Mouse (Mus musculus): Measurements from ENCODE around the gene Sez6l.

The Sez6l gene

DNA sequence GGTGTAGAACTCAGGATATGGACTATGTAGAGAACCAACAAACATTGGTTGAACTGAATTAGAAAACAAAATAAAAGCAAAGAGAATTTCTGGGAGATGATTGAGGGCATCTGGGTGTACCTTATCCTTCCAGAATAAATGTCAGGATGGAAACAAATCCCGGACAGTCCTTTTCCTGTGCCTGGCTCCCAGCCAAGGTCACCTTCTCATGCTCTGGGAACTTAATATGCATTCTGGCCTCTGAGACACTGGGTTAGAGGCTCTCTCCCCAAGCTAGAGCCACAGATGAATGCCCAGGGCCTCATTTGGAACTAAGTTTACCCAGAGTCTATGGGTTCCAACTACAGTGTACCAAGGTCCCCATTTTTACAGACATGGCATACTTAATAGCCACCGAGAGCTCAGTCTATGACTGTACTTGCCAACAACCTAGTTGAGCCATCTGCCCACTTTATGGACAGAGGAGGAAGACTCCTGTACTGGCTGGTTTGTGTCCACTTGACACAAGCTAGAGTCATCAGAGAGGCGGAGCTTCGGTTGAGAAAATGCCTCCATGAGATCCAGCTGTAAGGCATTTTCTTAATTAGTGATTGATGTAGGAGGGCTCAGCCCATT, 7.3 kb upstream of the Sez6l start:
- DNase-seq (ENCODE audit: low read depth), result no peak

DNA sequence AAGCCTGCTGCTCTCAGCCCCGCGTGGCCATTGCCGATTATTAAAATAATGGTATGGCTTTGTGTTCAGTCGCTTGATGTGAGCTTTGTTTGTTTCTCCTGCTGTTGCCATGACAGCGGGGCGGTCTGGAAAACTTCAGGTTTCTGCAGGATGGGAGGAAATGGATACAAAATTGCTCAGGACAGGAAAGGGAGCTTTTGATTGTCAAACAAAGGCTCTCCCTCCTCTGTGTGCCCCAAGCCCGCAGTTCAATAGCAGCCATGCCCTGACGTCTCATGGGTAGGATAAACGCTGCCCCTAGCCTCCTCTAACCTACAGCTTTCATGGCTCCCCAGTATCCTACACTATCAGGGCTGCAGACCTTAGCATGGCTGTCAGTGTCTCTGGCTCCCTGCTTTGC, 6.3 kb upstream of the Sez6l start:
- DNase-seq (ENCODE audit: low read depth), result no peak

DNA sequence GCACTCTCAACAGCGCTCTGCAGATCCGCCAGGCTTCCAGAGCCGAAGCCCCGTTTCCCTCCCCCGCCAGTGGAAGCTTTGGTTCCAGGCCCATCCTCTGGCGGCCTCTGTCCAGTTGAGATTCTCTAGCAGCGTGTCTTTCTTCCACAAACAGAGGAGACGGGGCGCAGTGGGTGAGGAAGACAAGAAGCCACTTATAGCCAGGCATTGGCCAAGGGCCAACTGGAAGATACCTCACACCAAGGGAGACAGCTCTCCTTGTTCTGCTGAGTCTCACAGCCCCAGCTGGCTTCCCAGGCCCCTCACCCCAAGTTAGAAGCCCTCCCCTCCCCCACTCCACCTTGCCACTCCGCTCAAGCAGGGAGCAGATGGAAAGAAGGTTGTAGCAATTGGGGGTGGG, 765 bp upstream of the Sez6l start:
- DNase-seq (ENCODE audit: low read depth), result no peak

DNA sequence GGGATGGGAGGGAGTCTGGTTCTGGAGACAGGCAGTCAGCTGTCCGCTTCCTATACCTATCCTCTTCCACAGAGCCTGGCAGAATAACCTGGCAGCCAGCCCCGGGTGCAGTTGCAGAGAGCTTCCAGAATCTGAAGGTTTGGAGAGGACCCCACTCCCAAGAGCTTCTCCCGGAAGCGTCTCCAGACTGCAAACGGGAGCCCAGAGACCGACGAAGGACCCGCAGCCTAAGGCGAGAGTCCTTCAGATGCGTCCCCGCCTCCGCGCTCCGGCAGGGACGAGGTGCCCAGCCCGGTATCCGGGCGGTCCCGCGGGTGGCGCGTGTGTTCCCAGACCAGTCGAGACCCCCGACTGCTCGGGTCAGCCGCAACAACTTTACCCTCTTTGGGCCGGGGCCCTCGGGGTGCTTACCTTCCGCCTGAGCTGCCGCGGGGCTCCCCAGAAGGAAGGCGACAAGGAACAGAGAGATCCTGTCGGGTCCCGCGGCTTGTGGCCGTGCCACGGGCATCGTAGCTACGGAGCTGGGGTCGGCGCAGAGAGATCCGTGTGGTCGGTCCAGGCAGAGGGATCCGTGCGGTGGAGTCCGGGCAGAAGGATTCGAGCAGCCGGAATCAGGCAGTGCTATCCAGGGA, 508 bp downstream of the Sez6l start:
- no peak for DNase-seq (ENCODE audit: low read depth)

DNA sequence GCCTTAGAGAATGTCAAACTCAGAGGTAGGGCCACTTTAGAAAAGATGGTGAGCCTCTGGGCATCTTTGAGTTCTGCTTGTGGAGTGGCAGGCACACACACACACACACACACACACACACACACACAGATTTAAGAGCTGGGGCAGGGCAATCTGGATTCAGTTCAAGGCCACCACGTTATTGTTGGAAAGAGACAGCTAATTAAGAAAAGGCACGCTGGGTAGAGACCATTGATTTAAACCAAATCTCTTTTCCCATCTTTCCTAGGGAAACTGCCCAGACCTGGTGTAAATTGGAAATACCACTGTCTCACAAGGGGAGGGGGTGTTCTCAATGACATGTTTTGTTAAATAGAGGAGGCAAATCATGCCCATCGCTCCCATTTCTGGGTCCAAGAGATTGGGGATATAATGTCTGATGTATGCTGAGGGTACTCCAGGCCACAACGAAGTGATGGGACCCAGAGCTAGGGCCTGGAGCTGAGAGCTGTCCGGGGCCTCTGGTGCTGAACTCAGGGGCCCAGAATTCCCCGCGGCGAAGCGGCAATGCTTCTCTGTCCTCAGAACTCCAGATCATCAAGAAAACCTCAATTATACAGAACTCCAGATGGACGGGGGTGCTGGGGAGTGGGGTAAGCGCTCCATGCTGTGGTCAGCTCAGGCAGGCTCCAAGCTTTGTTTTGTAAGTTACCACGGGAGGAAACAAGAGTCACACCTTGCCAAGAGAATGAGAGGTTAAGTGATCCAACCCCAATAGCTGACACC, 1.7 kb downstream of the Sez6l start:
- DNase-seq (ENCODE audit: low read depth), result no peak

DNA sequence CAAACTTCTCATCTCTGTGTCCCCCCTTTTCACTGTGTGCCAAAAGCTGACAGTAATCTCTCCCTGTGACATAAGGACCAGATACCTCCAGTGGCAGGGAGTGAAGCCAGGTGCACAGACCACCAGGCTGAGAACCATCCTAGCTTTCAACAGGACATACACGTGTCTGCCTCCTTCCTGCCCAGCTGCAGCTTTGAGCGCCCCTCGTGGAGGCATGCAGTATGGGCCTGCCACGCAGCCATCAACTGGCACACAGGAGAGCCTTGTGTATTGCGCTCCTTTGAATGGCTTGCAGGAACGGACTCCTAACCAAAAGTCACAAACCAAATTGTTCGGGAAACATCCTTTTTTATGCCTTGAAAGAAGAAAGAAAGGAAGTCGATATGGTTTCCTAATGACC, 3.1 kb downstream of the Sez6l start:
- no peak for DNase-seq (ENCODE audit: low read depth)

DNA sequence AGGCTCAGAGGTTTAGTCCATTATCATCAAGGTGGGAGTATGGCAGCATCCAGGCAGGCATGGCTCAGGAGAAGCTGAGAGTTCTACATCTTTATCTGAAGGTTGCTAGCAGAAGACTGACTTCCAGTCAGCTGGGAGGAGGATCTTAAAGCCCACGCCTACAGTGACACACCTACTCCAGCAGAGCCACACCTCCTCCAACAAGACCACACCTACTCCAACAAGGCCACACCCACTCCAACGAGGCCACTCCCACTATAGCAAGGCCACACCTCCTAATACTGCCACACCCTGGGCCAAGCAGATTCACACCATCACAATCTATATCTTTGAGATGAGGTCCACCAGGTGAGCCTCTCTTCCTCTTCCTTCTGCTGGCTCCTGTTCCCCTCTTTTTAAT, 4.8 kb downstream of the Sez6l start:
- no peak for DNase-seq (ENCODE audit: low read depth)

DNA sequence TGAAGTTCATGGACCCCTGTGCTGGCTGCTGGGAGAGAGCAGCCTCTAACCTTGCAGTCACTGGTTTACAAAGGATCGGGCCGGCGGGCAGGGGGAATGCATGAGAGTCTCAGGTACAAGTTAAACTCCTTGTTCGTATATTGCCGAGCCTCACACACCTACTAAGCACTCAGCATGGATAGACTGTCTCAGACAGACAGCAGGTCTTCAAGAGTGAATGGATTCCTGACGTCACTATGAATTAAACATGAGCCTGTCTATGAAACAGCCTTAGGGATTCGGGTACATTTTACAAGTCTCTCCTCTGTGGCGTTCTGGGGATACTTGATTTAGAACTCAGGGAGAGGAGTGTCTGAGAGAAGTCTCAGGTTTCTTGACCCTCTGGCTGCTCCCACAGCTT, 11.5 kb downstream of the Sez6l start:
- DNase-seq (ENCODE audit: low read depth), result no peak

DNA sequence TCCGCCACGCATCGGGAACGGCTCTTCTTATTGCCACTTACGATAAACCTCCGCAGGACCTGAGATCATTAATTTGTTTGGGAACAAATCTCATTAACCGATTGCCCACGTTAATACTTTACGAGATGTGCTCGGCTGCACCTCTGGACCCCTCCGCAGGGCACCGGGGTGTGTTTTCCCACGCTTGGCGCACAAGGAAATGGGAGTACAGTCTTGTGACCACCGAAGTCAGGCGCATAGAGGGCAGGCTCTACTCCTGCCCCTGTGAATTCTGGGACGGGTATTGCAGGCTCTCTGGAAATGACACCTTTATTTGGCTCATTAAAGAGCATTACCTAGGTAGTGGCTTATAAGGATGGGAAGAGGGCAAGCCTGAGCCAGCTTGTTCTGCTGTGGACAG, 11.9 kb downstream of the Sez6l start:
- no peak for DNase-seq (ENCODE audit: low read depth)

DNA sequence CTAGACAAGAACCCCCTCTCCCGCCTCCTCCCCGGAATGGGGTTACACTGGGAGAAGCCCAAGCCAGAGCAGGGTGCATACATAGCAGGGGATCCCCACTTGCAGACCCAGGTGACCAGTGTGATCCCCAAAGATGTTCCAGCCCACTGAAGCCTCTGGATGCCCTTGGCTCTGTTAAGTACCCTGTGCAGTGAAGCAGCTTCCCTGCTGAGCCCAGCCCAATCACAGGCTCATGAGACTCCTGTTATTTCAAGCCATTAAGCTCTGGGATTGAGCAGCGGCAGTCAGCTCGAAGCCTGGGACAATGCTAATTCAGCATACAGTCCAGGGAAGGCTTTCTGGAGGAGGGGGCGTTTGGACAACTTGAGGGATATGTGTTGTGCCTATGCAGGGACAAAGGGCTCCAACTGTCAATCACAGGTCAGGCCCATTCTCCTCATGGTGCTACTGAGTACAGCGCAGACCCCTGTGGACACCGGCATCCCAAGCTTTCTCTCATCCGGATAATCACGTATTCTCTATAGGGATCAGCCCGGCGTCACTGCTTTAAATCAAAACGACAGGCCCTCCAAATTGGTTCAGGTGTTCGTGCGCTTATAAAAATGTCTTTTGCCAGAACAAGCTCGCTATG, 16.0 kb downstream of the Sez6l start:
- DNase-seq (ENCODE audit: low read depth), result no peak

DNA sequence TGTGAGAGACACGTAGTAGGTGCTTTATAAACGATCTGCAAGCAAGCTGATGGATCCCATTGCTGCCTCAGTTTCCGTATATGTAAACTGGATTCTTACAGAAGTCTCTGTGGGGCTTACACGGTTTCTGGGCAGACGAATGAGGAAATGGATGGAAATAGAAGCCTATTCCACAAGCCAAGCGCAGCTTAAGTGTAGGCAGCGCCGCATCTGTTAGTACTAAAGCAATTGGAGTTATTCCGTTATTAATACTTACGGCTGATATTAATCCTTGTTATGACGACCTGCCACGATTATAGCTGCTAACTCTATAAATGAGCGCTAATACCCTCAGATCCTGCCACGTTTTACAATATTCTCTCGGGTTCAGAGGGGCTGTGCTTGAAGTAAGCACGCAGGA, 16.8 kb downstream of the Sez6l start:
- DNase-seq (ENCODE audit: low read depth), result no peak

DNA sequence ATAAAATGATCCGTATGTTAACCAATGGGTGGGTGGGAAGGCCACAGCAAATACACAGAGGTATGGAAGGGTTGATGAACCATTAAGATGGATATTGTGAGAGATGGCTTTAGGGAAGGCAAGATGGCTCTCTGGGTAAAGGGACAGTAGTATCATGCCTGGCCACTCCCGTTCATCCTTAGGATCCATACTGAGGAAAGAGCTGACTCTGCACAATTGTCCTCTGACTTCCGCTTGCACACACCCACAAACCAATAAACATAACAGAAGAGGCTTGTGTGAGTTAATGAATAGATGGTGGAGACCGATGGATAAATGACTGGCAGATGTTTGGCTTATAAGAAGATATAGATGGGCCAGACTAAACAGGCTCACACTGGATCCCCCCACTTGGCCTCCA, 19.6 kb downstream of the Sez6l start:
- no peak for DNase-seq (ENCODE audit: low read depth)

DNA sequence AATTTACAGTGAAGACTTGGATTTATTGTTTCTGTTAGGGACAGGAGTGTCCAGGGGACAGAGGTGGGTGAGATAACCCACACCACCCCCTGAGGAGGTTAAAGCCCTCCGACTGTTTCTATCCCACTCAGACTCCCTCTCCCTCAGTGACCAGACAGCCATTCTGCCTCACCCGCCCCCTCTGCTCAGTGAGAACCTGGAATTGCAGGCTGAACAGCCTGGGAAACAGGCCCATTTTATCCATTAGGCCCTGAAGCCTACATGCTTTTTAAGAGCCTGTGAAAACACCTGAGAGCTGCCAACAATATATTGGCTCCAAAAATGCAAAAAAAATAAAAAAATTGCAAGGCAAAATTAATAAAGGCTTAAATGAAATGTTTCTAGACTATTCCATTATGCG, 20.3 kb downstream of the Sez6l start:
- no peak for DNase-seq (ENCODE audit: low read depth)

DNA sequence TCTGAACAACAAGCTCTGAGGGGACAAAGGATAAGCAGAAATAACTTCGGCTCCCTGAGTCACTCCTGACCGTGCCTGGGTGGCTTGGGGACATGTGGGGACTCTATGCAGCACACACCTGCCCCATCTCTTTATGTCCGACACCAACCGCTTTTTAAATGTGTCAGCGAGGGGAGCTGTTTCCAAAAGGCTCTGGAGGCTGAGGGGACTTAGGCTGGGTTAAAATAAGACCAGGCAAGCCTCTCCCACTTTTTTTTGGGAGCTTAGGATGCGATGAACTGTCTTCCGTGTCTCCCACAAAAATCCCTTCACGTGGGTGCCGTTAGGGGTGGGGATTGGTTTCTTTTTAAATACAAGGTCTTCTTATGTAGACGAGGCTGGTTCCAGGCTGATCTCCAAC, 22.5 kb downstream of the Sez6l start:
- no peak for DNase-seq (ENCODE audit: low read depth)

DNA sequence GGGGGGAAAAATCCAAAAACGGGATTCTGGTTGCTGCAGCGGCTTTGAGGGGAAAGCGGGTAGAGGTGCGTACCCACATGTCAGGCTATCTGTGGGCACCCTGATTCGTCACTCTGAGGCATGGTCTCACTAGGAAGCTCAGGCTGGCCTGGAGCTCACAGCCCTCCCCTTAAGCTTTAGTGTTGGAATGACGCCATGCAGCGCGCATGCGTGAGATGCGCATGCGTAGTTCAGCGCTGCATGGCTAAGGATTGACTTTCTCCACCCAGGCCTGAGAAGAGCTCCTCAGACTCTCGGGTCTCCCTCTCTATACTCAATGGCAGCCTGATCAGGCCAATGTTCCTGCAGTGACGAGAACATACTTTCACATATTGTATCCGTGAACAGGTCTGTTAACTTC, 24.2 kb downstream of the Sez6l start:
- DNase-seq (ENCODE audit: low read depth), result no peak

DNA sequence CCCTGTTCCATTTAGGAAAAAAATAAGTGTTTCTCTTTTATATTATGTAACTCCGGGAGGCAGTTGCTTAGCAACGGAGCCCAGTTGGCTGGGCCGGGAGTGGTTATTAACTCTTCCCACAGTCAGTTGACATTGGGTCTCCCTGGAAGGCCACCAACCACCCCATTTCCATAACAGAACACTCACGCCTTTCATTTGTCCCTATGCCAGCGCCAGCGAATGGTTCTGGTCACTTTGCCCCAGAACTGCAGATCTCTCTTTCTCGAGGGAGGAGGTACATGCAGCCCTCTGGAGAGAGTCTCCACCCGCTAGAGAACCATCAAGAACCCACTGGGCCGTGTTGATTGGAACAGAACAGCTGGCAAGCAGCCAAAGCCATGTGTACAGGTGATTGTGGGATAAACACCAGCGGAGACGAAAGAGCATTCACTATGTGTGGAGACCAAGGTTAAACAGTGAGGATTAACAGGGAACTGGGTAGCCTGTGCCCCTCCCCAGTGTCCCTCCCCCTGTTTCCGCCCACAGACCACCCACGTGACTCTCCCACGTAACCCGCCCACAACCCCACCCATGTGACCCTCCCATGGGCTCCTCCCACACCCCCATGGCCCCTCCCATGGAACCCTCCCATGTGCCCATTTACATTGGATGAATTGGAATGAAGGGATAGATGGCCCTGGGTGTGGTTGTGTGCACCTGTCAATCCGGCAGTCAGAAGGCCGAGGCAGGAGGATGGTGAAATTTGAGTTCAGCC, 24.8 kb downstream of the Sez6l start:
- DNase-seq (ENCODE audit: low read depth), result no peak

DNA sequence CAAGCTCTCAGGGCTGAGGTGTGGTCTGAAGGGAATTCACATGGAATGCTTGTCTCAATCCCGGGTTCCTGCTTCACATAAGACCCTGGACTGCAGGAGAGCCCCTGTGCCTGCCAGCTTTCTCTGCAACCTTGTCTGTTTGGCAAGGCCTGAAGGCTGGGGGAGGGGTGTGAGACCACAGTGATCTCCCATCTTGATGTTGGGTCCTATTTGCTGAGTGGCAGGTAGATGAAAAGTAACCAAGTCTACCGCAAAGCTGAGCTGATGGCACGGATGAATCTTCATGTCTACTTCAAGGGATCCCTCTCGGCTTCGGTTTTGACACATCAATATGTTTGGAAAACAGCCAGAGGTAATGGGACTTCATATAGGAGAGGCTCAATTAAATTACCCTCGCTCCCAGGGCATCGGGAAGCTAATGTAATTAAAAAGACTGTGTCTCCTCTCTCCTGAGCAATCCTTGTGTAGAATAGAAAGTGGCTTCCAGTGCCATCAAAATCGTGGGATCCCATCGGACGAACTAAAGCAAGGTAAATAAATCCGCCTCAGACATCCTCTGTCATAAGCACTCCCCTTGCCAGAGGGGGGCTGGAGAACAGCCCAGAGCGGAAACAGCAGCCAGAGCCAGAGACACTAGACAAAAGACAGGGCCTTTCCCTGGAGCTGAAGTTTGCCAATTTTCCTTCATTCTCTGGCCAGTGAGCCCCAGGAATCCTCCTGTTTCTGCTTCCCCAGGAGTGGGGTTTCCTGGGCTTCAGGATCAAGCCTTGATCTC, 28.0 kb downstream of the Sez6l start:
- DNase-seq (ENCODE audit: low read depth), result no peak

DNA sequence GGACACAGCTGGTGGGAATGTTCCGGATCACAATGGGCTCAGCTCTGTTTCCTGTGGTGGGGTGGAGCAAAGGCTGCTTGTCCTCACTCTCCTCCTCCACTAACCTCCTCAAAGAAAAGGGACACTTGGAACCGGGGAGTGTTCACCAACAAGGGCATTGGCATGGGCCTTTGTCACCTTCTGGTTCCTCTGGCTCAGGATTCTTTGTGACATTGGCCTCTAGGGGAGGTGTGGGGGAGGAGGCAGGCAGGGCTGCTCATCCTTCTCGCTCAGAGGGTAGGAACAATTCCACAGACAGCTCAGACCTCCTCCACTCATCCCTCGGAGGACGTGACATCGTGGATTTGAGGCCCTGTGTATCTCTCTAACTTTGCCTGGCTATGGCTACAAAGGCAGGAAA, 30.2 kb downstream of the Sez6l start:
- DNase-seq (ENCODE audit: low read depth), result no peak

DNA sequence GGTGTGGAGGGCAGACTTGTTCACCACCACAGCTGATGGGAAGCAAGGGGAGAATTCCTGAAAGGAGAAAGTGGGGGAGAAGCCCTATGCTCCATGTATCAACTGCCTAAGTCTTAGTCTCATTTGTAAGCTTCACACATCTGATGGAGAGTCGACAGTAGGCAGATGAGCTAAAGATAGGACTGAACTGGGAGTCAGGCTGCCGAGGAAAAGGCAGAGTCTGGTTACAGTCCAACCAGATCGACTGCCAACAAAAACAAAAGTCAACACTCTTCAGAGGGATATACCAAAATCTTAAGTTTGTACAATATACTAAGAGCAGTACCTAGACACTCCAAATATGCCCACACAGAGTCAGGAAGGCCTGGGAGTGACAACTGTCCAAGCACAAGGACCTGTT, 38.7 kb downstream of the Sez6l start:
- DNase-seq (ENCODE audit: low read depth), result no peak

DNA sequence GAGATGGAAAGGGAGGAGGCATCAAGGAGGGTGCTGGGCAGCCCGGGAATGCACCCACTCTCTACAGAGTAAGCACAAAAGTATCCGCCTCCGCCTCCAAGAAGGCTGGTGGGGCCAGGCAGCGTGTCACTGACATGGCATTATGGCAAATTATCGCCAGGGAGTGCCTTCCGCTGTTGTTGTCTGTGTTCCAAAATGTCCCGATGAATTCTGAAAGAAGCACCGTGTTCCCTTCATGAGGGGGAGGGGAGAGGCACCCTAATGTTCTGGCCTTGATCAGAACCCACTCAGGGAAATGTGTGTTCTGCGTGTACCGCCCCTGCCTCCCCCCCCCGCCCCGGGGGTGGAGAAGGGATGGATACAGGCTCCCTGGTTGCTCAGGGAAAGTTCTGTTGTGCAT, 41.1 kb downstream of the Sez6l start:
- no peak for DNase-seq (ENCODE audit: low read depth)

DNA sequence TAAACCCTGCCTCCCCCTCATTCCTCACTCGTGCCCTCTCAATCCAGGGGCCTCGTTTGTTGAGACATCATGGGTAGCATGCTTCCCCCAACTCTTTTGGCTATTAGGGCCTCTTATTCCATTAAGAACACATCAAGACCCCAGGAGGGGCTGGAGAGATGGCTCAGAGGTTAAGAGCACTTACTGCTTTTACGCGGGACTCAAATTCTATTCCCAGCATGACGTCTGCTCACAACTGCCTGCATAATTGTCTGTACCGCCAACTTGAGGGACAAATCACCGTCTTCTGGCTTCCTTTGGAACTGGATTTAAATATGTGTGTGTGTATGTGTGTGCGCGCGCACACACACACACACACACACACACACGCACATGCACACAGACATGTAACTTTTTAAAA, 42.8 kb downstream of the Sez6l start:
- DNase-seq (ENCODE audit: low read depth), result no peak
